Mouse (Mus musculus) liver, embryonic 11.5 days (tissue): ENCODE measurements around the gene Pde4dip. TPM values are rescaled to one million over a fixed set of nuclear protein-coding genes. Genes with fewer than 3 reads are reported as not detected.

Experiments
- ATAC-seq: fragments of 200-750 bp; cut with Nextera tagmentation; replicated peaks from 2 replicates; pipeline ENCODE4 v1.8.0; 2017; ENCODE audit warnings: moderate number of reproducible peaks, mild to moderate bottlenecking, moderate TSS enrichment, moderate library complexity; ENCODE audit not compliant: low FRiP score
- DNase-seq: peaks from one replicate; pipeline ENCODE4 v3.0.0-alpha.2; 2017; ENCODE audit warnings: low spot score
- H3K27ac ChIP-seq: fragments of 300-500 bp; sonication (generic); 2 replicates; pipeline ENCODE4 v1.5.1; 2014; ENCODE audit warnings: mild to moderate bottlenecking, low read depth, low read length, control low read depth
- H3K27me3 ChIP-seq: fragments of 300-500 bp; sonication (generic); replicated peaks from 2 replicates; pipeline ENCODE4 v1.6.1; 2014; ENCODE audit warnings: low read length, mixed read lengths; ENCODE audit not compliant: control insufficient read depth, insufficient read depth
- H3K36me3 ChIP-seq: fragments of 300-500 bp; sonication (generic); 2 replicates; pipeline ENCODE4 v1.6.1; 2014; ENCODE audit warnings: mild to moderate bottlenecking, low read length, moderate library complexity, mixed read lengths; ENCODE audit not compliant: control insufficient read depth, insufficient read depth
- H3K4me1 ChIP-seq: fragments of 300-500 bp; sonication (generic); replicated peaks from 2 replicates; pipeline ENCODE4 v1.6.1; 2014; ENCODE audit warnings: low read length, mixed read lengths; ENCODE audit not compliant: control insufficient read depth, insufficient read depth
- H3K4me2 ChIP-seq: fragments of 300-500 bp; sonication (generic); 2 replicates; pipeline ENCODE4 v1.6.1; 2014; ENCODE audit warnings: mild to moderate bottlenecking, control low read depth, moderate library complexity
- H3K4me3 ChIP-seq: fragments of 300-500 bp; sonication (generic); 2 replicates; pipeline ENCODE4 v1.5.1; 2014; ENCODE audit warnings: low read depth, low read length, control low read depth
- H3K9ac ChIP-seq: fragments of 300-500 bp; sonication (generic); 2 replicates; pipeline ENCODE4 v1.6.1; 2014; ENCODE audit warnings: low read depth, low read length, control low read depth
- H3K9me3 ChIP-seq: fragments of 300-500 bp; sonication (generic); 2 replicates; pipeline ENCODE4 v1.6.1; 2016; ENCODE audit warnings: low read length, inconsistent platforms, mixed read lengths; ENCODE audit not compliant: control insufficient read depth
- WGBS: fragments of 180-500 bp; shearing (Covaris S2); extraction: QIAGEN DNeasy Blood & Tissue Kit; methylation state at CpG from one replicate; pipeline ENCODE4 v1.1.7; 2014; 5-methylcytosine and 5-hydroxymethylcytosine counted together
- polyA plus RNA-seq: library from polyadenylated mRNA; unstranded; fragments of >200 nt; fragmentation: Nextera tagmentation; extraction: Ambion mirVana; gene quantifications from 2 replicates; pipeline ENCODE4 v1.2.1, GENCODE M21; 2014

Pde4dip gene
- polyA plus RNA-seq, 1 experiment from 2014 or later = 16.9 TPM

GRCm38 (mm10) chr3:97730131-97730530, 158.4 kb downstream of the Pde4dip start:
- H3K4me1 ChIP-seq = no peaks in the 10 kb centered on the region
- H3K9ac ChIP-seq = no peak overlapping the region
- ATAC-seq (no peak), DNase-seq (no peak)
- no peak overlapping the region for H3K4me3 ChIP-seq
- no peak overlapping the region for H3K27ac ChIP-seq
- no peaks in the 10 kb centered on the region for H3K9me3 ChIP-seq
- no peaks in the 10 kb centered on the region for H3K36me3 ChIP-seq
- WGBS = 77% methylated on average over 3 of the region's 3 CpGs
- no peaks in the 10 kb centered on the region for H3K27me3 ChIP-seq
- H3K4me2 ChIP-seq = no peak overlapping the region

- Histone ChIP-seq H3K9me3 (no peaks in the 10 kb centered on the region), H3K4me2 (no peak overlapping the region), H3K27ac (no peak overlapping the region), H3K27me3 (no peaks in the 10 kb centered on the region), H3K9ac (no peak overlapping the region), H3K4me3 (no peak overlapping the region), H3K4me1 (no peaks in the 10 kb centered on the region), H3K36me3 (peaks cover 2% of the 10 kb centered on the region; the same call in 1 of the 2 replicates)
- ATAC-seq (no peak), DNase-seq (no peak)
- 77% methylated on average over 2 of the region's 2 CpGs for WGBS
Observed at GRCm38 (mm10) chr3:97727801-97728200, 160.7 kb downstream of the Pde4dip start.

GRCm38 (mm10) chr3:97719116-97719515, 169.4 kb downstream of the Pde4dip start:
- Histone ChIP-seq H3K4me1 (no peaks in the 10 kb centered on the region), H3K4me2 (no peak overlapping the region), H3K4me3 (no peak overlapping the region), H3K36me3 (peaks cover 2% of the 10 kb centered on the region; the same call in 1 of the 2 replicates), H3K9me3 (no peaks in the 10 kb centered on the region), H3K9ac (no peak overlapping the region), H3K27ac (no peak overlapping the region), H3K27me3 (no peaks in the 10 kb centered on the region)
- no peak for ATAC-seq
- 80% methylated on average over 9 of the region's 9 CpGs for WGBS
- no peak for DNase-seq

- WGBS = 74% methylated on average over 1 of the region's 1 CpGs
- Histone ChIP-seq H3K4me2 (no peak overlapping the region), H3K9ac (no peak overlapping the region), H3K4me1 (no peaks in the 10 kb centered on the region), H3K27ac (no peak overlapping the region), H3K36me3 (no peaks in the 10 kb centered on the region), H3K27me3 (no peaks in the 10 kb centered on the region), H3K9me3 (no peaks in the 10 kb centered on the region), H3K4me3 (no peak overlapping the region)
- DNase-seq (no peak), ATAC-seq (no peak)
Observed at GRCm38 (mm10) chr3:97715922-97716321, 172.6 kb downstream of the Pde4dip start.

GRCm38 (mm10) chr3:97710881-97711280, 177.6 kb downstream of the Pde4dip start:
- ATAC-seq = no peak
- no peak for DNase-seq
- Histone ChIP-seq H3K36me3 (no peaks in the 10 kb centered on the region; the same call in 1 of the 2 replicates), H3K4me3 (no peak overlapping the region), H3K27me3 (no peaks in the 10 kb centered on the region), H3K9ac (no peak overlapping the region), H3K4me1 (no peaks in the 10 kb centered on the region), H3K4me2 (no peak overlapping the region), H3K27ac (no peak overlapping the region), H3K9me3 (no peaks in the 10 kb centered on the region)
- 55% methylated on average over 5 of the region's 5 CpGs for WGBS

GRCm38 (mm10) chr3:97710134-97710533, 178.4 kb downstream of the Pde4dip start:
- ATAC-seq = no peak

GRCm38 (mm10) chr3:97706561-97706960, 181.9 kb downstream of the Pde4dip start:
- Histone ChIP-seq H3K4me2 (no peak overlapping the region), H3K4me1 (no peaks in the 10 kb centered on the region), H3K36me3 (no peaks in the 10 kb centered on the region; the same call in 1 of the 2 replicates), H3K9ac (no peak overlapping the region), H3K27me3 (no peaks in the 10 kb centered on the region), H3K9me3 (no peaks in the 10 kb centered on the region), H3K4me3 (no peak overlapping the region), H3K27ac (no peak overlapping the region)
- DNase-seq (no peak), ATAC-seq (no peak)
- WGBS = 84% methylated on average over 4 of the region's 4 CpGs

More at GRCm38 (mm10) chr3:97710134-97710533, 178.4 kb downstream of the Pde4dip start:
- no peak overlapping the region for H3K9ac ChIP-seq
- no peaks in the 10 kb centered on the region for H3K9me3 ChIP-seq
- no peak overlapping the region for H3K4me2 ChIP-seq
- no peaks in the 10 kb centered on the region for H3K4me1 ChIP-seq
- 82% methylated on average over 11 of the region's 11 CpGs for WGBS
- no peaks in the 10 kb centered on the region; the same call in 1 of the 2 replicates for H3K36me3 ChIP-seq
- no peaks in the 10 kb centered on the region for H3K27me3 ChIP-seq
- H3K27ac ChIP-seq = no peak overlapping the region
- no peak overlapping the region for H3K4me3 ChIP-seq
- DNase-seq = no peak

- no peak for ATAC-seq
- H3K36me3 ChIP-seq = no peaks in the 10 kb centered on the region; the same call in 1 of the 2 replicates
- H3K27ac ChIP-seq = no peak overlapping the region
- no peaks in the 10 kb centered on the region for H3K9me3 ChIP-seq
- 80% methylated on average over 3 of the region's 3 CpGs for WGBS
- H3K4me1 ChIP-seq = no peaks in the 10 kb centered on the region
- no peak for DNase-seq
- no peak overlapping the region for H3K4me2 ChIP-seq
- H3K9ac ChIP-seq = no peak overlapping the region
- H3K27me3 ChIP-seq = no peaks in the 10 kb centered on the region
- H3K4me3 ChIP-seq = no peak overlapping the region
Observed at GRCm38 (mm10) chr3:97705508-97705907, 183.0 kb downstream of the Pde4dip start.

- Histone ChIP-seq H3K9ac (no peak overlapping the region), H3K4me1 (no peaks in the 10 kb centered on the region), H3K27ac (no peak overlapping the region), H3K9me3 (no peaks in the 10 kb centered on the region), H3K27me3 (no peaks in the 10 kb centered on the region), H3K36me3 (no peaks in the 10 kb centered on the region), H3K4me3 (no peak overlapping the region), H3K4me2 (no peak overlapping the region)
- 90% methylated on average over 11 of the region's 11 CpGs for WGBS
- ATAC-seq = no peak
- no peak for DNase-seq
Observed at GRCm38 (mm10) chr3:97702448-97703080, 185.9 kb downstream of the Pde4dip start.
